Mouse (Mus musculus) liver, embryonic 13.5 days (tissue): ENCODE results near the gene Tagap. TPM values are rescaled to one million over a fixed set of nuclear protein-coding genes. Genes with fewer than 3 reads are reported as not detected.

Experiments used
- ATAC-seq: fragments of 200-750 bp; cut with Nextera tagmentation; 2 replicates; pipeline ENCODE4 v1.8.0; 2017; ENCODE audit warnings: low read depth, mild to moderate bottlenecking, moderate number of reproducible peaks, moderate library complexity
- DNase-seq: peaks from one replicate; pipeline ENCODE4 v3.0.0; 2022
- H3K27ac ChIP-seq: fragments of 300-500 bp; sonication (generic); 2 replicates; pipeline ENCODE4 v1.5.1; 2015; ENCODE audit warnings: moderate library complexity, mild to moderate bottlenecking, inconsistent platforms
- H3K27me3 ChIP-seq: fragments of 300-500 bp; sonication (generic); 2 replicates; pipeline ENCODE4 v1.6.1; 2015; ENCODE audit warnings: mild to moderate bottlenecking, inconsistent platforms
- H3K36me3 ChIP-seq: fragments of 300-500 bp; sonication (generic); 2 replicates; pipeline ENCODE4 v1.6.1; 2015; ENCODE audit warnings: mild to moderate bottlenecking, inconsistent platforms
- H3K4me1 ChIP-seq: fragments of 300-500 bp; sonication (generic); replicated peaks from 2 replicates; pipeline ENCODE4 v1.6.1; 2015; ENCODE audit warnings: inconsistent platforms
- H3K4me2 ChIP-seq: fragments of 300-500 bp; sonication (generic); 2 replicates; pipeline ENCODE4 v1.6.1; 2015; ENCODE audit warnings: inconsistent platforms, mild to moderate bottlenecking, moderate library complexity
- H3K4me3 ChIP-seq: fragments of 300-500 bp; sonication (generic); replicated peaks from 2 replicates; pipeline ENCODE4 v1.5.1; 2015; ENCODE audit warnings: mild to moderate bottlenecking, inconsistent platforms
- H3K9ac ChIP-seq: fragments of 300-500 bp; sonication (generic); 2 replicates; pipeline ENCODE4 v1.6.1; 2015; ENCODE audit warnings: mild to moderate bottlenecking, inconsistent platforms
- H3K9me3 ChIP-seq: fragments of 300-500 bp; sonication (generic); replicated peaks from 2 replicates; pipeline ENCODE4 v1.6.1; 2016; ENCODE audit warnings: inconsistent platforms
- WGBS: fragments of 180-500 bp; shearing (Covaris S2); methylation state at CpG from one replicate; pipeline ENCODE4 v1.1.7; 2015; ENCODE audit not compliant: insufficient replicate concordance; 5-methylcytosine and 5-hydroxymethylcytosine counted together
- polyA plus RNA-seq: library from polyadenylated mRNA; unstranded; fragments of >200 nt; fragmentation: Nextera tagmentation; extraction: Ambion mirVana; gene quantifications from 2 replicates; pipeline ENCODE4 v1.2.1, GENCODE M21; 2015

Gene Tagap
- polyA plus RNA-seq, 1 experiment from 2014 or later = 1.1 TPM

GRCm38 (mm10) chr17:7915791-7916190, 10.0 kb upstream of the Tagap start:
- no peak for ATAC-seq

GRCm38 (mm10) chr17:7916782-7917574, 8.8 kb upstream of the Tagap start:
- H3K27me3 ChIP-seq = no peaks in the 10 kb centered on the region
- no peak overlapping the region for H3K9ac ChIP-seq
- DNase-seq = no peak
- no peak overlapping the region for H3K4me3 ChIP-seq
- no peaks in the 10 kb centered on the region for H3K9me3 ChIP-seq
- no peak overlapping the region for H3K4me2 ChIP-seq
- H3K4me1 ChIP-seq = no peaks in the 10 kb centered on the region
- WGBS = 39% methylated on average over 12 of the region's 12 CpGs
- no peak for ATAC-seq
- no peaks in the 10 kb centered on the region for H3K36me3 ChIP-seq
- H3K27ac ChIP-seq = no peak overlapping the region

More at GRCm38 (mm10) chr17:7915791-7916190, 10.0 kb upstream of the Tagap start:
- Histone ChIP-seq H3K9me3 (no peaks in the 10 kb centered on the region; the same call in 1 of the 2 replicates), H3K4me2 (no peak overlapping the region), H3K4me1 (no peaks in the 10 kb centered on the region), H3K27ac (no peak overlapping the region), H3K36me3 (no peaks in the 10 kb centered on the region), H3K4me3 (no peak overlapping the region), H3K9ac (no peak overlapping the region), H3K27me3 (no peaks in the 10 kb centered on the region)
- DNase-seq = no peak
- 64% methylated on average over 9 of the region's 9 CpGs for WGBS

- Histone ChIP-seq H3K4me1 (no peaks in the 10 kb centered on the region), H3K4me2 (no peak overlapping the region), H3K4me3 (no peak overlapping the region), H3K9ac (no peak overlapping the region), H3K27me3 (no peaks in the 10 kb centered on the region), H3K36me3 (no peaks in the 10 kb centered on the region), H3K27ac (no peak overlapping the region), H3K9me3 (no peaks in the 10 kb centered on the region)
- 69% methylated on average over 2 of the region's 2 CpGs for WGBS
- DNase-seq (no peak), ATAC-seq (no peak)
Measured at GRCm38 (mm10) chr17:7918355-7918754, 7.4 kb upstream of the Tagap start.

- Histone ChIP-seq H3K9me3 (no peaks in the 10 kb centered on the region), H3K4me3 (no peak overlapping the region), H3K4me1 (no peaks in the 10 kb centered on the region), H3K27ac (no peak overlapping the region), H3K4me2 (no peak overlapping the region), H3K9ac (no peak overlapping the region), H3K36me3 (no peaks in the 10 kb centered on the region), H3K27me3 (no peaks in the 10 kb centered on the region)
- ATAC-seq (no peak), DNase-seq (no peak)
- WGBS = 50% methylated on average over 2 of the region's 2 CpGs
Measured at GRCm38 (mm10) chr17:7919209-7919608, 6.6 kb upstream of the Tagap start.

GRCm38 (mm10) chr17:7922564-7922963, 3.2 kb upstream of the Tagap start:
- ATAC-seq (peak; percentile 64; the same call in 1 of the 2 replicates), DNase-seq (no peak)
- WGBS = 65% methylated on average over 5 of the region's 5 CpGs
- Histone ChIP-seq H3K9ac (no peak overlapping the region), H3K4me3 (no peak overlapping the region), H3K4me1 (0 out of 2 replicates have a peak, but pooled peaks cover 2% of the 10 kb centered on the region), H3K4me2 (no peak overlapping the region), H3K27me3 (no peaks in the 10 kb centered on the region), H3K36me3 (no peaks in the 10 kb centered on the region), H3K27ac (no peak overlapping the region), H3K9me3 (no peaks in the 10 kb centered on the region)

- no peak overlapping the region for H3K4me3 ChIP-seq
- no peaks in the 10 kb centered on the region for H3K27me3 ChIP-seq
- H3K9me3 ChIP-seq = no peaks in the 10 kb centered on the region
- H3K4me2 ChIP-seq = no peak overlapping the region
- WGBS = 75% methylated on average over 13 of the region's 13 CpGs
- no peaks in the 10 kb centered on the region for H3K36me3 ChIP-seq
- no peak overlapping the region for H3K9ac ChIP-seq
- H3K4me1 ChIP-seq = 0 out of 2 replicates have a peak, but pooled peaks cover 4% of the 10 kb centered on the region
- no peak for DNase-seq
- no peak for ATAC-seq
- H3K27ac ChIP-seq = no peak overlapping the region
Measured at GRCm38 (mm10) chr17:7924185-7924725, 1.5 kb upstream of the Tagap start.

GRCm38 (mm10) chr17:7927582-7928535, 2.1 kb downstream of the Tagap start:
- 55% methylated on average over 24 of the region's 24 CpGs for WGBS
- H3K4me3 ChIP-seq = no peak overlapping the region

GRCm38 (mm10) chr17:7928662-7929061, 2.9 kb downstream of the Tagap start:
- H3K9ac ChIP-seq = no peak overlapping the region
- 76% methylated on average over 6 of the region's 6 CpGs for WGBS

More at GRCm38 (mm10) chr17:7927582-7928535, 2.1 kb downstream of the Tagap start:
- DNase-seq (peak; percentile 24), ATAC-seq (no peak)
- Histone ChIP-seq H3K27ac (no peak overlapping the region), H3K4me1 (0 out of 2 replicates have a peak, but pooled peaks cover 4% of the 10 kb centered on the region), H3K36me3 (no peaks in the 10 kb centered on the region), H3K27me3 (no peaks in the 10 kb centered on the region), H3K9ac (no peak overlapping the region), H3K9me3 (no peaks in the 10 kb centered on the region), H3K4me2 (no peak overlapping the region)

GRCm38 (mm10) chr17:7929279-7929678, 3.5 kb downstream of the Tagap start:
- H3K9ac ChIP-seq = no peak overlapping the region
- no peak for DNase-seq
- no peak overlapping the region for H3K4me2 ChIP-seq
- no peaks in the 10 kb centered on the region for H3K27me3 ChIP-seq
- H3K9me3 ChIP-seq = no peaks in the 10 kb centered on the region
- H3K36me3 ChIP-seq = no peaks in the 10 kb centered on the region
- H3K4me3 ChIP-seq = no peak overlapping the region
- no peak for ATAC-seq
- no peak overlapping the region for H3K27ac ChIP-seq
- WGBS = 48% methylated on average over 8 of the region's 8 CpGs
- 0 out of 2 replicates have a peak, but pooled peaks cover 4% of the 10 kb centered on the region for H3K4me1 ChIP-seq

More at GRCm38 (mm10) chr17:7928662-7929061, 2.9 kb downstream of the Tagap start:
- Histone ChIP-seq H3K27ac (no peak overlapping the region), H3K36me3 (no peaks in the 10 kb centered on the region), H3K9me3 (no peaks in the 10 kb centered on the region), H3K4me1 (0 out of 2 replicates have a peak, but pooled peaks cover 4% of the 10 kb centered on the region), H3K4me2 (no peak overlapping the region), H3K27me3 (no peaks in the 10 kb centered on the region), H3K4me3 (no peak overlapping the region)
- DNase-seq (no peak), ATAC-seq (no peak)

- no peak overlapping the region for H3K4me2 ChIP-seq
- no peak for ATAC-seq
- WGBS = 63% methylated on average over 13 of the region's 13 CpGs
- H3K9ac ChIP-seq = no peak overlapping the region
- no peak overlapping the region for H3K27ac ChIP-seq
- H3K27me3 ChIP-seq = no peaks in the 10 kb centered on the region
- 0 out of 2 replicates have a peak, but pooled peaks cover 4% of the 10 kb centered on the region for H3K4me1 ChIP-seq
- DNase-seq = no peak
- H3K4me3 ChIP-seq = no peak overlapping the region
- H3K9me3 ChIP-seq = no peaks in the 10 kb centered on the region
- no peaks in the 10 kb centered on the region for H3K36me3 ChIP-seq
Measured at GRCm38 (mm10) chr17:7931096-7931990, 5.5 kb downstream of the Tagap start.
